In genomic region chr7:117099041-117099440, GRCm38 (mm10) we compare ENCODE assay signal across 24 mouse cellular contexts.
DNase-seq lines count a peak whose midpoint lies in the region; ATAC-seq and TF ChIP-seq lines count a peak whose summit lies in the region.
"Had no signal": no experiment of that assay in that cellular context is flagged by ENCODE, and none has a peak within 500 bp of the region (broad histone marks: within the 10 kb centered on the region; RNA-seq: fewer than 3 reads in every experiment).

No protein-coding gene starts in this region.

- no peak for TF ChIP-seq CTCF in CH12.LX (conservative IDR thresholded peaks at IDR 0.05 in 1 of 2, IDR thresholded peaks at IDR 0.05 in 1 of 2; ENCODE audit: low read depth in 2 of 2, low read length in 2 of 2)

- dilution Hi-C loops in CH12.LX (cut with MboI; ENCODE audit: extremely low pct_ligation_motif_present, extremely low pct_unique_long_range_greater_than_20kb, low sequenced_read_pairs): no loop called here

- no peak for TF ChIP-seq RAD21 in CH12.LX (IDR thresholded peaks at IDR 0.05; ENCODE audit: low read depth, low read length)

- in situ Hi-C loops in CH12.LX (cut with MboI; ENCODE audit: low pct_ligation_motif_present, low pct_unique_long_range_greater_than_20kb, low sequenced_read_pairs): no loop called here

- H3K4me1 ChIP-seq in CH12.LX (ENCODE audit: control insufficient read depth in 1 of 2, insufficient read depth in 2 of 2): peaks cover 18 to 20% of the 10 kb centered on the region in 2 experiments

- TF ChIP-seq EP300 in CH12.LX (IDR thresholded peaks at IDR 0.05; ENCODE audit: low read length): 0 out of 2 replicates have a peak, but pooled peaks have one; percentile 28

- H3K27ac ChIP-seq in CH12.LX (ENCODE audit: insufficient read depth, low read depth): no peak overlapping the region

- H3K79me2 ChIP-seq in CH12.LX (replicated peaks; ENCODE audit: control insufficient read depth, extremely low read depth, insufficient read depth, poor library complexity, severe bottlenecking): no peaks in the 10 kb centered on the region

- TF ChIP-seq POLR2A in CH12.LX (IDR thresholded peaks at IDR 0.05; ENCODE audit: low read depth, low read length): no peak

- peak; percentile 3 for DNase-seq in CD4-positive, CD25-positive, alpha-beta regulatory T cell, adult 2 months (ENCODE audit: low read depth, low spot score)
- no peak for DNase-seq in CH12.LX (ENCODE audit: extremely low read depth)
- DNase-seq in cerebellum, adult 9-11 months: no peak
- no peak for DNase-seq in embryo, embryonic 9.5 days (ENCODE audit: extremely low spot score)
- no peak for DNase-seq in adrenal gland, adult 18-20 months (ENCODE audit: low spot score in 2 of 2)
- DNase-seq: adrenal gland, adult 2 months; adrenal gland, adult 8-10 months; adrenal gland, postnatal 10 days; adrenal gland, postnatal 14 days; adrenal gland, postnatal 25 days; adrenal gland, postnatal 36 days; B cell, adult 2 months; cerebellum, adult 11 months; cerebellum, adult 11-12 months; cerebellum, adult 18-20 months; cerebellum, adult 2 months; cerebellum, adult 8-10 months; cerebellum, adult 9-10 months had no signal

- H3K4me2 ChIP-seq in CH12.LX (ENCODE audit: insufficient read depth, low read depth, poor library complexity, severe bottlenecking): peak overlapping the region; percentile 40

- H3K4me3 ChIP-seq in CH12.LX (replicated peaks in 1 of 3; ENCODE audit: low read depth in 2 of 3, low read length in 2 of 3, poor library complexity in 1 of 3): no peak overlapping the region

- H3K9me3 ChIP-seq in CH12.LX (replicated peaks; ENCODE audit: low read length): peaks cover 2% of the 10 kb centered on the region

- H3K9ac ChIP-seq in CH12.LX (ENCODE audit: insufficient read depth, low read depth): no peak overlapping the region

- H3K36me3 ChIP-seq in CH12.LX (replicated peaks in 1 of 2; ENCODE audit: control insufficient read depth in 1 of 2, insufficient read depth in 1 of 2, low read length in 1 of 2): no peaks in the 10 kb centered on the region
- H3K36me3 ChIP-seq: G1E had no signal

- peak; percentile 84 for ATAC-seq in CD4-positive, CD25-positive, alpha-beta regulatory T cell, adult 4 months
- ATAC-seq in inflammation-experienced regulatory T-cells, adult 6 months: peak; percentile 81
- no peak for ATAC-seq in megakaryocyte, adult 5-6 weeks (ENCODE audit: poor library complexity, severe bottlenecking)
- ATAC-seq: activated CD4-positive, CD25-positive, alpha-beta regulatory T cell, adult 4 months; Patski had no signal

- no peaks in the 10 kb centered on the region for H3K27me3 ChIP-seq in CH12.LX (replicated peaks)
- H3K27me3 ChIP-seq: Patski had no signal

TF ChIP-seq in CH12.LX, 34 proteins besides CTCF, POLR2A, EP300 and RAD21:
- TF ChIP-seq NRF1 (IDR thresholded peaks at IDR 0.05; ENCODE audit: low read depth, low read length) (no peak), E2F4 (IDR thresholded peaks at IDR 0.05; ENCODE audit: insufficient replicate concordance, low read depth, low read length) (no peak), MAX (IDR thresholded peaks at IDR 0.05; ENCODE audit: low read length) (peak; percentile 53), NELFE (IDR thresholded peaks at IDR 0.05; ENCODE audit: low read depth, low read length) (no peak), KAT2A (IDR thresholded peaks at IDR 0.05; ENCODE audit: insufficient replicate concordance, low read length) (no peak), TBP (conservative IDR thresholded peaks at IDR 0.05; ENCODE audit: low read depth, low read length) (no peak), HCFC1 (IDR thresholded peaks at IDR 0.05; ENCODE audit: low read depth, low read length) (no peak), IRF4 (IDR thresholded peaks at IDR 0.05; ENCODE audit: low read depth, low read length) (peak; percentile 45; the same call in 1 of the 2 replicates), ZMIZ1 (IDR thresholded peaks at IDR 0.05; ENCODE audit: low read depth, low read length) (no peak), CHD2 (IDR thresholded peaks at IDR 0.05; ENCODE audit: low read length) (no peak), POLR2AphosphoS2 (IDR thresholded peaks at IDR 0.05; ENCODE audit: low read depth, low read length) (no peak), USF1 (IDR thresholded peaks at IDR 0.05; ENCODE audit: low read depth, low read length) (no peak), JUN (IDR thresholded peaks at IDR 0.05; ENCODE audit: insufficient read depth, low read depth, low read length) (no peak), PAX5 (IDR thresholded peaks at IDR 0.05; ENCODE audit: low read length) (no peak), SMC3 (IDR thresholded peaks at IDR 0.05; ENCODE audit: low read depth, low read length) (no peak), BHLHE40 (IDR thresholded peaks at IDR 0.05; ENCODE audit: low read depth, low read length) (peak; percentile 78), TCF12 (IDR thresholded peaks at IDR 0.05; ENCODE audit: low read depth, low read length) (0 out of 2 replicates have a peak, but pooled peaks have one; percentile 30), CHD1 (IDR thresholded peaks at IDR 0.05; ENCODE audit: low read depth, low read length) (no peak), MEF2A (IDR thresholded peaks at IDR 0.05; ENCODE audit: borderline replicate concordance, low read depth, low read length) (peak; percentile 89), USF2 (conservative IDR thresholded peaks at IDR 0.05; ENCODE audit: low read depth, low read length) (0 out of 2 replicates have a peak, but pooled peaks have one; percentile 15), SIN3A (IDR thresholded peaks at IDR 0.05; ENCODE audit: low read length) (0 out of 2 replicates have a peak, but pooled peaks have one; percentile 18), ZC3H11A (IDR thresholded peaks at IDR 0.05; ENCODE audit: low read depth, low read length) (no peak), RCOR1 (conservative IDR thresholded peaks at IDR 0.05; ENCODE audit: low read depth, low read length) (peak; percentile 65; the same call in 1 of the 2 replicates), MAZ (IDR thresholded peaks at IDR 0.05; ENCODE audit: low read depth, low read length) (no peak), MAFK (IDR thresholded peaks at IDR 0.05; ENCODE audit: insufficient replicate concordance, low read length) (no peak), ELF1 (IDR thresholded peaks at IDR 0.05; ENCODE audit: low read depth, low read length) (no peak), ZKSCAN1 (IDR thresholded peaks at IDR 0.05; ENCODE audit: borderline replicate concordance, low read depth, low read length) (no peak), GABPA (IDR thresholded peaks at IDR 0.05; ENCODE audit: insufficient replicate concordance, low read depth, low read length) (no peak), JUND (conservative IDR thresholded peaks at IDR 0.05; ENCODE audit: low read depth, low read length) (no peak), MYC (IDR thresholded peaks at IDR 0.05; ENCODE audit: low read depth, low read length) (peak; percentile 69; the same call in 1 of the 2 replicates), UBTF (IDR thresholded peaks at IDR 0.05; ENCODE audit: low read depth, low read length) (no peak), MXI1 (IDR thresholded peaks at IDR 0.05; ENCODE audit: low read depth, low read length) (peak; percentile 65; the same call in 1 of the 2 replicates), ZNF384 (IDR thresholded peaks at IDR 0.05; ENCODE audit: low read depth, low read length) (no peak), ETS1 (conservative IDR thresholded peaks at IDR 0.05; ENCODE audit: low read depth, low read length) (peak; percentile 50; the same call in 1 of the 2 replicates)
